Mouse (Mus musculus) liver, adult 2 months (tissue): ENCODE measurements around the gene Tnni2.

Experiments
- CTCF ChIP-seq: fragments of 200-500 bp; IDR thresholded peaks from 2 replicates; pipeline ENCODE4 v1.5.1; 2011; ENCODE audit warnings: low read depth, low read length, control low read depth
- POLR2A ChIP-seq: fragments of 200-500 bp; IDR thresholded peaks from 2 replicates; pipeline ENCODE4 v1.6.1; 2011; ENCODE audit warnings: low read length, control low read depth; ENCODE audit not compliant: insufficient read depth; ENCODE audit errors: extremely low read depth

GRCm38 (mm10) chr7:142472936-142473335, 31.3 kb downstream of the Tnni2 start:
- TF ChIP-seq POLR2A (no peak), CTCF (no peak)
